Mouse (Mus musculus) liver, embryonic 13.5 days (tissue): ENCODE results near the gene Dio2. TPM values are rescaled to one million over a fixed set of nuclear protein-coding genes. Genes with fewer than 3 reads are reported as not detected.

Source experiments
- ATAC-seq: fragments of 200-750 bp; cut with Nextera tagmentation; 2 replicates; pipeline ENCODE4 v1.8.0; 2017; ENCODE audit warnings: low read depth, mild to moderate bottlenecking, moderate number of reproducible peaks, moderate library complexity
- DNase-seq: peaks from one replicate; pipeline ENCODE4 v3.0.0; 2022
- H3K27ac ChIP-seq: fragments of 300-500 bp; sonication (generic); 2 replicates; pipeline ENCODE4 v1.5.1; 2015; ENCODE audit warnings: moderate library complexity, mild to moderate bottlenecking, inconsistent platforms
- H3K27me3 ChIP-seq: fragments of 300-500 bp; sonication (generic); 2 replicates; pipeline ENCODE4 v1.6.1; 2015; ENCODE audit warnings: mild to moderate bottlenecking, inconsistent platforms
- H3K36me3 ChIP-seq: fragments of 300-500 bp; sonication (generic); 2 replicates; pipeline ENCODE4 v1.6.1; 2015; ENCODE audit warnings: mild to moderate bottlenecking, inconsistent platforms
- H3K4me1 ChIP-seq: fragments of 300-500 bp; sonication (generic); replicated peaks from 2 replicates; pipeline ENCODE4 v1.6.1; 2015; ENCODE audit warnings: inconsistent platforms
- H3K4me2 ChIP-seq: fragments of 300-500 bp; sonication (generic); 2 replicates; pipeline ENCODE4 v1.6.1; 2015; ENCODE audit warnings: inconsistent platforms, mild to moderate bottlenecking, moderate library complexity
- H3K4me3 ChIP-seq: fragments of 300-500 bp; sonication (generic); replicated peaks from 2 replicates; pipeline ENCODE4 v1.5.1; 2015; ENCODE audit warnings: mild to moderate bottlenecking, inconsistent platforms
- H3K9ac ChIP-seq: fragments of 300-500 bp; sonication (generic); 2 replicates; pipeline ENCODE4 v1.6.1; 2015; ENCODE audit warnings: mild to moderate bottlenecking, inconsistent platforms
- H3K9me3 ChIP-seq: fragments of 300-500 bp; sonication (generic); replicated peaks from 2 replicates; pipeline ENCODE4 v1.6.1; 2016; ENCODE audit warnings: inconsistent platforms
- WGBS: fragments of 180-500 bp; shearing (Covaris S2); methylation state at CpG from one replicate; pipeline ENCODE4 v1.1.7; 2015; ENCODE audit not compliant: insufficient replicate concordance; 5-methylcytosine and 5-hydroxymethylcytosine counted together
- polyA plus RNA-seq: library from polyadenylated mRNA; unstranded; fragments of >200 nt; fragmentation: Nextera tagmentation; extraction: Ambion mirVana; gene quantifications from 2 replicates; pipeline ENCODE4 v1.2.1, GENCODE M21; 2015

Gene Dio2
- 0.03 and 0.05 TPM in 2 replicates for polyA plus RNA-seq

DNA sequence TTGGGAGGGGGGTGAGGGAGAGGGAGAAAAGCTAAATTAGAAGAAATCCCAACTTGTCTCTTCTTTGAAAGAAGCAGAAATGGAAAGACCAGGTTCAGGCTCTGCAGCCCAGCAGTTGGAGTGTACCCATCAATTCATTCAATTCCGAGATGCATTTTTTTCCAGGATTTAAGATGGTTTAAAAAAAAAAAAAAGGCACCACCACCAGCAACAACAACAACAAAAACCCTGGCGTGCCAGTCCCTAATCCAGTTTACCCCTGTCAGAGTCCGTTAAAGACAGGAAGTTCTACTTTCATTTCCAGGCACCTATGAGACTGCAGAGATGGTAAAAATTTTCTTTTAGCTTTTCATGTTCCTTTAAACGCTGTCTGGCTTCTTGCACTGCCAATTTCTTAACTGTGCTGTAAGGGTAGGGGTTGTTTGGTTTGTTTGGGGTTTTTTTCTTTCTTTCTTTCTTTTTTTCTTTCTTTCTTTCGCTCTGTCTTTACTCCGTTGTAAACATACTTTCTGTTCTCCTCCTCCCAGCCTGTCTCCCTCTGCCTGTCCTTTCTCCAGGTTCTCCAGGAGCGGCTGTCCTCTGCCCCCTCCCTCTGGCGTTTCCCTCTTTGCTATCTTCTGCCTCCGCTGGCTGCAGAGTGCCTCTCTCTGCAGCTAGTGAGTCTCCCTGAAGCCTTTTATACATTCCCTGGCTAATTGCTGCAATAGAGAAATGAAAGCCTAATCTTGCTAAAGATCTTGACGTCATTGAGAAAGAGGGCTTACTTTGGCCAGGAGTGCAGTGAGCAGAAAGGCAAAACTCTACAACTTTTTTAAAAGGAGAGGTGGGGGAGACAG is at the start of gene Dio2:
Gene Dio2 (minus strand): TSS at position 51 of the 836 bp plus-strand sequence.
- Histone ChIP-seq H3K9me3 (no peaks in the 10 kb centered on the region), H3K27ac (no peak within 1 kb of the TSS), H3K4me1 (no peaks in the 10 kb centered on the region), H3K36me3 (no peaks in the 10 kb centered on the region), H3K4me3 (0 out of 2 replicates have a peak within 1 kb of the TSS, but pooled peaks have one; percentile 14), H3K9ac (no peak within 1 kb of the TSS), H3K27me3 (no peaks in the 10 kb centered on the region), H3K4me2 (peak within 1 kb of the TSS; percentile 29)
- DNase-seq (no peak), ATAC-seq (no peak)
- 14% methylated on average over 10 of the region's 10 CpGs for WGBS

DNA sequence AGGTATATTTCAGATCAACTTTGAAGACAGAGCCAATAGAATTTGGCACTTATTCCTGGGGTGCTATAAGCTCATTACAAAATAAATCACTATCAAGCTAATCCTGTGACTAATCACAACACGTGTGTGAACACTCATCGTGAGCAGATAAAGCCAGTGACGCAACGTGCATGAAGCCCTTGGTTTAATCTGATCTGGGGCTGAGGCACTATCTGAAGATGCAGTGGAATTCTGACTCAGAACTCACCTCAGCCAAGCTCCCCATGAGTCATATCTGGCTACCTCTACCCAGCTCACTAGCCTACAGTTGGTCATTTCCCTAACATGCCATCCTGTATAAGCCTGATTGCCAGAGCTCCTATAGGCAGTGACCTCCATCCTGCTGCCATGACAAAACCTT is 43.2 kb upstream of the Dio2 start:
- Histone ChIP-seq H3K27me3 (no peaks in the 10 kb centered on the region), H3K36me3 (no peaks in the 10 kb centered on the region), H3K4me1 (no peaks in the 10 kb centered on the region), H3K9me3 (no peaks in the 10 kb centered on the region), H3K4me3 (no peak overlapping the region), H3K27ac (no peak overlapping the region), H3K9ac (no peak overlapping the region), H3K4me2 (no peak overlapping the region)
- ATAC-seq (no peak), DNase-seq (no peak)
- WGBS, result 70% methylated on average over 4 of the region's 4 CpGs

DNA sequence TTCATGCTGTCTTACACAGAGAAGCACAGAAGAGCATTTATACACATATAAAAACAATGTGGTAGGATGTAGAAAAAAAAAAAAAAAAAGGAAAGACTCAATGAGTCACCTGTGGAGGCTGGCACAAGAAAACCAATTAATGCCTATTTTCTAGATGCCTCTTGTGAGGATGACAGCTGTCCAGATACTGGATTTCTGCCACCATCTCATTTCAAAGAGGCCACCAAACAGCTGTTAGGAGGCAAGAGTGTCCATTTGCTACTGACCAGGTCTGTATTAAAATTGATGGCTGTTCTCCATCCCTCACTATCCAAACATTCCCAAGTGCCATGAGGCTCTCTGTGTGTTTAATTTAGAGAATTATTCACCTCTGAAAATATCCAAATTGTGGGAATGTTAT is 6.5 kb upstream of the Dio2 start:
- Histone ChIP-seq H3K4me3 (no peak overlapping the region), H3K27me3 (no peaks in the 10 kb centered on the region), H3K27ac (no peak overlapping the region), H3K4me2 (no peak overlapping the region), H3K9ac (no peak overlapping the region), H3K36me3 (no peaks in the 10 kb centered on the region), H3K9me3 (no peaks in the 10 kb centered on the region), H3K4me1 (no peaks in the 10 kb centered on the region)
- DNase-seq, result no peak
- ATAC-seq, result no peak

DNA sequence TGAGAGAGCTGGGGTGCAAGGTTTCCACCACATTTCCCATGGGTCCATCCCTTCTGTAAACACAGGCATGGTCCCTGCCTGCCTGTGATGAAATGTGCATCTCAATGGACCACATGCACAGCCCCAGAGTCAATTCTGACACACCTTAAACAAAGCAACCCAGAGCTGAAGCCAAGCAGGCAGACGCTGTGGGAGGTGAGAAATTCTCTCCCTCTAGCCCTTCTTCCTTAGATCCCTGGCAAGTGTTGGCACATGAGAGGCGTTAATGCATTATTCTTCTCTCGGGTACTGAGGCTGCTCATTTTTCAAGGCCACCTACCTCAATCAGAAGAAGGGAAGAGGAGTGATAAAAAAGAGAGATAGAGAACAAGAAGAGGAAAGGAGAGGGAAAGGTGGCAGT is 5.4 kb upstream of the Dio2 start:
- Histone ChIP-seq H3K4me1 (no peaks in the 10 kb centered on the region), H3K36me3 (no peaks in the 10 kb centered on the region), H3K27ac (no peak overlapping the region), H3K4me3 (no peak overlapping the region), H3K9ac (no peak overlapping the region), H3K4me2 (no peak overlapping the region), H3K9me3 (no peaks in the 10 kb centered on the region), H3K27me3 (no peaks in the 10 kb centered on the region)
- DNase-seq, result no peak
- ATAC-seq, result no peak
- WGBS, result 32% methylated on average over 3 of the region's 3 CpGs

DNA sequence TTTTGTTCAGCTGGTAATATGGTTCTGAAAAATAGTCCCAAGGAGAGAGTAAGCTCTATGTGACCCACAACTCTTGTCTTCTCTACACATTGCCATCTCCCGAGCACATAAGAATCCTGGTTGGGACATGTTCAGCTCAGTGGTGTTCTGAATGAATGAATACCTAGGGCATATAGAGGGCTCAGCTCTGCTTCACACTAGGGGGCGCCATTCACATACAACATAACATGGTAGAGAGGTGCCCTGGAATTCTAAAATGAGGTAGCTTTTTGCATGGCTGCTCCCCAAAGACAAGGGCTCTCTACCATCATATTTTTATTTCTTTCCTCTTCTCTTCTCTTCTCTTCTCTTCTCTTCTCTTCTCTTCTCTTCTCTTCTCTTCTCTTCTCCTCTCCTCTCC is 2.2 kb upstream of the Dio2 start:
- Histone ChIP-seq H3K4me2 (no peak overlapping the region), H3K4me3 (no peak overlapping the region), H3K9ac (no peak overlapping the region), H3K36me3 (no peaks in the 10 kb centered on the region), H3K27me3 (no peaks in the 10 kb centered on the region), H3K9me3 (no peaks in the 10 kb centered on the region), H3K27ac (no peak overlapping the region), H3K4me1 (no peaks in the 10 kb centered on the region)
- ATAC-seq (no peak), DNase-seq (no peak)
- WGBS, result 24% methylated on average over 2 of the region's 2 CpGs

DNA sequence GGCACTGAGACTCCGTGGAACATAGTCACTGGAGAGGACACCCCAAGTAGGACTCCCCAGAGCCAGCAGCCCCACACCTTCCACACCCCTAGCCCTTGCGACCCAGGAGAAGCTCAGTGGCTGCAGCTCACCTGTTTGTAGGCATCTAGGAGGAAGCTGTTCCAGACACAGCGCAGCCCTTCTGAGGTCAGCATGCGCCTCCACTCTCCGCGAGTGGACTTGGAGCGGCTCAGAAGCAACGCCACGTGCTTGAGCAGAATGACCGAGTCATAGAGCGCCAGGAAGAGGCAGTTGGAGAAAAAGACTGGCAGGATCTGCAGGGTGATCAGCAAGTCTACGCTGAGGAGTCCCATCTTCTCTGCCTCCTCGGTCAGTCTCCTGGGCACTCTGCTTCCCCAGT is 306 bp downstream of the Dio2 start:
- H3K36me3 ChIP-seq, result no peaks in the 10 kb centered on the region
- no peak overlapping the region for H3K4me2 ChIP-seq
- H3K27me3 ChIP-seq, result no peaks in the 10 kb centered on the region
- no peak overlapping the region for H3K9ac ChIP-seq
- H3K27ac ChIP-seq, result no peak overlapping the region
- 53% methylated on average over 13 of the region's 13 CpGs for WGBS
- H3K9me3 ChIP-seq, result no peaks in the 10 kb centered on the region
- no peaks in the 10 kb centered on the region for H3K4me1 ChIP-seq
- no peak for ATAC-seq
- no peak for DNase-seq
- no peak overlapping the region for H3K4me3 ChIP-seq

DNA sequence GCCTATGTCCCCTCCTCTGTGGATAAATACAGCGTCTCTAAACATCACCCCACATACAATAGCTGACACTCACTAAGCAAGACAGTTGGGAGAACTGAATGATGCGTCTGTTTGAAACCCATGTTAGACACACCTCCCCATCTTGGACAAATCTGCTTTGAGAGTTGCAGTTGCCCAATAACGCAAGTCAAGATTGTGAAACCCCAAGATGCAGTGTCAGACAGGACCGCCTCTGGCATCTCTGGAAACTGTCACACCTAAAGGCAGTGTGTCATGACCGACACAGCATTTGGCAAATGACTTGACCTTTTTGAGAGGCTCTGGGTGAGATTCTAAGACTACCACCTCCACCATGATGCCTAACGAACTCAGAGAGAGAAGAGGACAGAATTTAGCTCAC is 2.8 kb downstream of the Dio2 start:
- Histone ChIP-seq H3K4me3 (no peak overlapping the region), H3K9ac (no peak overlapping the region), H3K9me3 (no peaks in the 10 kb centered on the region), H3K4me2 (no peak overlapping the region), H3K4me1 (no peaks in the 10 kb centered on the region), H3K27me3 (no peaks in the 10 kb centered on the region), H3K27ac (no peak overlapping the region), H3K36me3 (no peaks in the 10 kb centered on the region)
- DNase-seq (no peak), ATAC-seq (no peak)
- 61% methylated on average over 6 of the region's 6 CpGs for WGBS

DNA sequence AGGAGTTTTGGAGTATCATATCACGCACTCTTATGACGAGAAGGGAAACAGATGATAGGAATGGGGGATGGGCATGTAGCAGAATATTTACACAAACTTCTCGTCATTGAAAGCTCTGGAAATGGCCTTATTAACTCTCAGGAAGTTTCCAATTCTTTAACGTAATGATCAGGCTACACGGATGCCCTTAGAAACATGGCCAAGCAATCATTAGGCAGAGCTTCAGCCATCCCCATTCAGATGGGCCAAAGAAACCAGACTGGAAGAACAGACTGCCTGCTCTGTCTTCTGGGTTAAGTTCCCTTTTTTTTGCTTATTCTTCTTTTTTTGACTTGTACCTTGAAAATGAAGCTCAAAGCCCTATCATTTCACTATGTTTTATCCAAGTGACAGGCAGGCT is 3.7 kb downstream of the Dio2 start:
- H3K4me3 ChIP-seq, result no peak overlapping the region
- no peaks in the 10 kb centered on the region for H3K36me3 ChIP-seq
- no peaks in the 10 kb centered on the region for H3K9me3 ChIP-seq
- DNase-seq, result no peak
- no peaks in the 10 kb centered on the region for H3K27me3 ChIP-seq
- no peak overlapping the region for H3K27ac ChIP-seq
- no peaks in the 10 kb centered on the region for H3K4me1 ChIP-seq
- 58% methylated on average over 5 of the region's 5 CpGs for WGBS
- no peak overlapping the region for H3K9ac ChIP-seq
- ATAC-seq, result no peak
- H3K4me2 ChIP-seq, result no peak overlapping the region

DNA sequence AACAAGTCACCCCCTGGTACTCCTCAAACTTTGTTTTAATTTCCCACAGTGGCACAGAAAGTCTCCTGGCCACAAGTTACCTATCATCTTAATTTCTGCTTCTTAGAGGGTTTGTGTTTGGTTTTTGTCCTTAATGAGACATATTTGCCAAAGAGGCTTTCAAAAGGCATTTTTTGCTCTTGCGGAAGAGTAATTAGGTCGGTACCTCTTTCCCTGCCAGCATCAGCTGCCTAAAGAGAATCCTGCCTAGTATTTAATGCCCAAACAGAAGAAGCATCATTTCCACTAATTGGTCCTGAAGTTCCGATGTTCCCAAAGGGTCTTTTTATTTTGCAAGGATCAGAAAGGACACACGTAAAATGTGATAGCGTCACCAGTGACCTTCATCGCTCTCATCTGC is 4.5 kb downstream of the Dio2 start:
- no peak for DNase-seq
- H3K4me2 ChIP-seq, result no peak overlapping the region
- 73% methylated on average over 6 of the region's 6 CpGs for WGBS
- no peaks in the 10 kb centered on the region for H3K4me1 ChIP-seq
- H3K36me3 ChIP-seq, result no peaks in the 10 kb centered on the region
- H3K9me3 ChIP-seq, result no peaks in the 10 kb centered on the region
- no peak for ATAC-seq
- no peak overlapping the region for H3K9ac ChIP-seq
- H3K4me3 ChIP-seq, result no peak overlapping the region
- H3K27ac ChIP-seq, result no peak overlapping the region
- H3K27me3 ChIP-seq, result no peaks in the 10 kb centered on the region

DNA sequence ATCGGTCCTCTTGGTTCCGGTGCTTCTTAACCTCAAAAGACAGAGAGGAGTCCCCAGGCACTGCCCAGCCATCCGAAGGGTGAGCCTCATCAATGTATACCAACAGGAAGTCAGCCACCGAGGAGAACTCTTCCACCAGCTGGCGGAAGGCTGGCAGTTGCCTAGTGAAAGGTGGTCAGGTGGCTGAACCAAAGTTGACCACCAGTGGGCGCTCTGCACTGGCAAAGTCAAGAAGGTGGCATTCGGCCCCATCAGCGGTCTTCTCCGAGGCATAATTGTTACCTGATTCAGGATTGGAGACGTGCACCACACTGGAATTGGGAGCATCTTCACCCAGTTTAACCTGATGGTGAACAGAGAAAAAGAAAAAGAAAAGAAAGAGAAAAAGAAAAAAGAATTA is 8.6 kb downstream of the Dio2 start:
- Histone ChIP-seq H3K27ac (no peak overlapping the region), H3K27me3 (no peaks in the 10 kb centered on the region), H3K4me2 (no peak overlapping the region), H3K4me3 (no peak overlapping the region), H3K9me3 (no peaks in the 10 kb centered on the region), H3K36me3 (no peaks in the 10 kb centered on the region), H3K4me1 (no peaks in the 10 kb centered on the region), H3K9ac (no peak overlapping the region)
- DNase-seq (peak; percentile 4), ATAC-seq (no peak)
- WGBS, result 39% methylated on average over 10 of the region's 10 CpGs

DNA sequence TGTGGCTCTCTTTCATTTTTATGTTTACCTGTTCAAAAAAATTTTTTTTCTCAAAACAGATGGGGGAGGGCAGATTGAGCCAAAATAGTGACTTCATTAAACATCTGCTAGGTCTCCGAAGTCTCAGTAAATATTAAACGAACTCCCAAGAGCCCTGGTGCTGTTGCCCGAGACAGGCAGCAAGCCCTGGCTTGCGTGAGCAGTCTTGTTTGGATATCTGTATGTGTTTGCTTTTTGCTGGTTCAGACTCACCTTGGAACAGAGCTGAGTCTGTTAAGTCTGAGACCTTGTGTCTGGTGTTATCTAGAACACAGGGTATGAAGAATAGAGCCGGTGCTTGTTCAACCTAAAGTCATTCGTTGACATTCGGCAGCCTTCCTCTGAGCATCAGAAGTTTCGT is 13.1 kb downstream of the Dio2 start:
- Histone ChIP-seq H3K9ac (no peak overlapping the region), H3K36me3 (no peaks in the 10 kb centered on the region), H3K4me2 (no peak overlapping the region), H3K9me3 (no peaks in the 10 kb centered on the region), H3K27ac (no peak overlapping the region), H3K4me3 (no peak overlapping the region), H3K27me3 (no peaks in the 10 kb centered on the region), H3K4me1 (no peaks in the 10 kb centered on the region)
- no peak for DNase-seq
- ATAC-seq, result no peak
- 68% methylated on average over 8 of the region's 8 CpGs for WGBS

DNA sequence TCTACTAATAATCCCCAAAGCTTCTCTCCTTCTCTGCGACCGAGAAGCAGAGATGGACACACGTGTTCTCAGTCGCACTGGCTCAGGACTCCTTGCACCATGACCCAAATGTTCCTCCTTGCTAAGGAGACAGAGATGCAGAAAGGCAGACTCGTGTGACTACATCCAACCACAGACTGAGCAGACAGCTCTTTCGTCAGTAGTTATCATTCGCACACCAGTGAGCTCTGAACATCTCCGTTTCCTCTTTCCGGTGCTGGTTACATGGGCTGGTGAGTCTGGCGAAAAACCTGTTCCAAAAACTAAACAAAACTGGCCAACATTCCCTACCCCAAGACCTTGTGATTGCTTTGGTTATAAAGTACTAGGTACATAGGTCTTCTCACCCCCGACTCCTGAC is 13.6 kb downstream of the Dio2 start:
- Histone ChIP-seq H3K4me3 (no peak overlapping the region), H3K27ac (no peak overlapping the region), H3K4me1 (no peaks in the 10 kb centered on the region), H3K9me3 (0 out of 2 replicates have a peak, but pooled peaks cover under 1% of the 10 kb centered on the region), H3K4me2 (no peak overlapping the region), H3K36me3 (no peaks in the 10 kb centered on the region), H3K27me3 (no peaks in the 10 kb centered on the region), H3K9ac (no peak overlapping the region)
- WGBS, result 59% methylated on average over 11 of the region's 11 CpGs
- ATAC-seq (no peak), DNase-seq (no peak)
